Mouse (Mus musculus): ENCODE measurements around the gene Mybpc2.

DNA sequence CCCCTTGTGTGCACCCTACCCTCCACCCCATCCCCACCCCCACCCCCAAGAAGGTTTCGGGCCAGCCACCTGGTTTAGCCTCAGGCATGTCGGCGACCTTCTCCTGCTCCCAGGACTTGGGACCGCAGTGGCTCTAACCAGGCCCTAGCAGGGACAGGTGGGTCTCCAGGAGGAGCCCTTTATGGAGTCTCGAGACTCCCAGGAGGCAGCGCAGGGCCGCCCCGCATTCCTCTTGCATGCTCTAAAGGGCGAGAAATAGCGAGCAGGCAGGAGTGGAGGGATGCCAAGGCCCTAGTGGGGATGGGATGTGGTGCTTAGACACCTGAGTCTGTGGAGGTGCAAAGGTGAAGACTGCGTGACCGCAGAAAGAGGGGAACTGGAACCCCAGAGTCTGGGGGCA, at the start of gene Mybpc2:
- TF ChIP-seq CTCF (IDR thresholded peaks at IDR 0.05; ENCODE audit: low read depth) (no peak), EP300 (IDR thresholded peaks at IDR 0.05; ENCODE audit: low read depth) (no peak)

All from liver, postnatal 0 days (tissue).